Mouse (Mus musculus): ENCODE results near the gene Cpne4.
A peak's percentile ranks its signal among the peaks of the same experiment; 100 is the strongest.

The Cpne4 gene

DNA sequence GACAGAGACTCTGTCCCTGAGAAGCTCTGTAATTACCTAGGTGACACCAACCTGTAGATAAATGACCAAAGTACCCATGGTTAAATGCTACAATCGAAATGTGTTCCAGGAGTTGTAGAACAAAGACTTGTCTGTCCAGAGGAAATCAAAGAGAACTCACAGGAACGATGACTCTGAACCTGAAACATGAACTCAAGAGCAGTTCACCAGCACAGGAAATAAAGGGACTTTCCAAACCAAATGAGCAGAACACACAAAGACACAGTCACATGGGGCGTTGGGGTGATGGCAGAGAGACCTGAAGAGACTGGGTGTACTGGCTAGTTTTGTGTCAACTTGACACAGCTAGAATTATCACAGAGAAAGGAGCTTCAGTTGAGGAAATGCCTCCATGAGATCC lies 329.9 kb downstream of the Cpne4 start:
- no peak for DNase-seq (ENCODE audit: low spot score)

DNA sequence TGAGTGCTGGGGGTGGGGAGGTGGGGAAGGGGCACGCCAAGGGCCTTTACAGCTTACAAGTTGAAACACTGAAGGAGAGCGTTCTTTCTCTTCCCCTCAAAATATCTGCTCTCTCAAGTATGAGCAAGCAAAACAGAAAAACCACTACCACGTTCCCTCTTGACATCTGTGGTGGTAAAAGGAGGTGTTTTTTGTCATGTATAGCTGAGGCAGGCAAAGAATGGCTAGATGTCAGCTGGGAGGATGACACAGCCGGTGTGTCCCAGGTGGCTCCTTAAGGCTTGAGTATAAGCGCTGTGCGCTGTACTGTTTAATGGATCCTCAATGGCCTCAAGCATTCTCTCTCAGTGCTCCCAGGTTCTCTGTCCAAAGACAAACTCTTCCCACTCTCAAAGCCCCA lies 331.5 kb downstream of the Cpne4 start:
- no peak for DNase-seq (ENCODE audit: low spot score)

DNA sequence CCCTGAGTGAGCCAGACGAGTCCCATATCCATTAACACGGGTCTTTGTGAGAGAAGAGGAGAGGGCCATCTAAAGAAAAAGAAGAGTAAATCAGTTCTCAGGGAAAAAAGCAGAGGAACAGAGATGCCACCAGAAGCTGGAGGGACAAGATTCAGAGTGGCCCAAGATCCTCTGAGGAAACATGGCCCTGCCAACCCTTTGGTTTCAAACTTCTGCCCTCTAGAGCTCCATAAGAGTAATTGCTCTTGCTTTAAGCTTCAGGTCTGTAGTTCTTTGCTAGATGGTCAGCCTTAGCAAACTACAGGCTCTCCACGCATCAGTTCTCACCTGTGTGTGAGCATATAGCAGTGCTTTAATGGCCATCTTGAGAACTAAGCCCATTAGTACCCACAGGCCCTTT lies 343.4 kb downstream of the Cpne4 start:
- no peak for DNase-seq (ENCODE audit: low spot score)

DNA sequence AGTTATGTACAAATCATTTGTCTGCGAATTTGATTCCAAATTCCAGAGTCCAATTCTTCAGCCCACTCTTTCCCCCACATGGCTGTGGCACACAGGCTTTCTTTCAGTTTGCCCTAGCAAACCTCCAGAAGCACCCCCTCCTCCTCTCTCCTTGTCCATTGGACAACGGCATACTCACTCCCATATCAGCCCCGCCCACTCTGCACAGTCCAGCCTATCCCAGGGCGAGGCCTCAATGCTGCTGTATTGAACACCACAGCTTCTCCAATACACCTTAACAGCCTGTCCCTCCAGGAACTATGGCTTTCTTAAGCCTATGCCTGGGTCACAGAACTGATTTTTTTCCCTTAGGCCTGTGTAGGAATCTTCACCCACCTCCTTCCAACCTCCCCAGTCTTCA lies 348.3 kb downstream of the Cpne4 start:
- DNase-seq (ENCODE audit: low spot score), result no peak

DNA sequence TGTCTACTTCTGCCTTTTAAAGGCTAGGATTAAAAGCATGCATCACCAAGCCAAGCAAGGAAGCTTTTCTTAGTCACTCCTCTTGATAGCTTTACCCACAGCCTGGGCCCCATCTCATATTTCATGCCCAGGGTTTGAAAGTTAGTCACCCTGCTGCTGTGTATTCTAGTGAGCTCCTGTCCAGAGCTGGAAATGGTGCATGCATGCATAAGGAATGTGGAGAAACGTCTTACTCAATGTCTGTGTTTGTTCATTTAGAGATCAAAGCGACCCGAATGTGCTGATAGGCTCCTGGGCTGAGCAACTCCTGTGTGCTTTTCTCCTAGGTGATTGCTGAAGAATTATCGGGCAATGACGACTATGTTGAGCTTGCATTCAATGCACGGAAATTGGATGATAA lies 354.0 kb downstream of the Cpne4 start:
- DNase-seq (ENCODE audit: low spot score), result no peak

DNA sequence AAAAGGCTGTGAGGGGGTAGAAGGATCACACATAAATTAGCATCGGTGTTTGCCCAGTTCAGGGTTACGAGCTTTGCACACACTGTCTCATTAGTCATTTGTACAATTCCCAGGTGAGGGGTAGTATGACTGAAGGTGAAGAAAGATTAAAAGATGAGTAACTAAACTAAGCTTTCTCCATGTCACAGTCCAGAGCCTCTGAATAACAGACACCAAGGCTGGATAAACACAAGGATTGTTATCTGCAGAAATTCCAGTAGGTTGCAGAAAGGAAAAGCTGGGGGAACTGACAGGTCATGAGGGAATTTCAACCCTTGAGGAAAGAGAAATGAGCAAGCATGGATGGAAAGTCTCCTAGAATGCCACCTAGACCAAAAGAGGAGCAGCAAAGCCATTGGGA lies 354.7 kb downstream of the Cpne4 start:
- no peak for DNase-seq (ENCODE audit: low spot score)

DNA sequence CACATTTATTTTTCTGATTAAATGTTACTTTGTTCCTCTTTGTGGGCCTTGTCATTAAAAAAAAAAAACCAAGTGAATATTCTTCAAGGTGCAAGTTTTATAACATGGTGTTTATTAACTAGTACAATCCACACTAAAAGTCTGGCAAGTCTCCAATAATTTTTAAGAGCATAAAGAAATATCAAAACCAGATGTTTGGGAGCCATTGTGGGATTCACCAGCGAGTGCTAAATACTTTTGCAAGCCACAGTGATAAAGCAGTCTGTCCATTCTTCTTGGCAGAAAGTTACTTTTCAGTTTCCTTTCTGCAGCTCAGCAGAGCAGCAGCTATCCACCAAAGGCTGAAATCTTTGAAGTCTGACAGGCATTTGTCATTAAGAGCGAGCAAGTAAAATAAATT lies 365.6 kb downstream of the Cpne4 start:
- DNase-seq (ENCODE audit: low spot score), result no peak

DNA sequence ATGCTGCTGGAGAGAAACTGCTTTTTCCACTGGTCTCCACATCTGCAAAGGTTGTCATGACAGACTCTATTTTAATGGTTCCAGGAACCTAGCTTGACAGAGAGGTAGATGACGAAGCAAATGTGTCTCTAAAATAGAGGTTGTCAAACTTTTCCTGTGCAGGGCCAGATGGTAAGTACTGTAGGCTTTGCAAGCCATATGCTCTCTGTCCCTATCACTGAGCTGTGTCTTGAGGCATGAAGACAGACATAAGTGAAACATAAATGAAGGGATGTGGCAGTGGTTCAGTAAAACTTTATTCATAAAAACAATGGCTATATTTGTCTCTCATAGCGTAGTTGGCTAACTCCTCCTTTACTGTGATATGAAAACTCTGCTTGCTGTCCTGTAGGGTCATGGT lies 366.2 kb downstream of the Cpne4 start:
- no peak for DNase-seq (ENCODE audit: low spot score)

DNA sequence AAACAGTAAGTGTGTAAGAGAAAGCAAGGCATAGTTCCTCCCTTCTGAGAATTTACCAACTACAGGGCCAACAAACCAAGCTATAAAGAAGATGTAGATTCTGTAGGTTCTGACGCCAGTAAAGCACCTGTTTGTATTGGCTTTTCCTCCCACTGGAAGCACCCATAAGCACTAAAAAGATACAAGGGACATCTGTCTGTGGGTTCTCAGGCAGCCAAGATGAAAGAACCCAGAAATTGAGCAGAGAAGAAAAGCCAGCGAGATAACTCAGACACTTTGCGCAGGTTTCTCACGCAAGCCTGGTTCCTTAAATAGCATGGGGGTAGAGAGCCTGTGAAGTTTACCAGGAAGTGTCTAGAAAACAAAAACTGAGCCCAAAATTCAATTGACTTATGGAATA lies 374.1 kb downstream of the Cpne4 start:
- peak; percentile 6 for DNase-seq (ENCODE audit: low spot score)

DNA sequence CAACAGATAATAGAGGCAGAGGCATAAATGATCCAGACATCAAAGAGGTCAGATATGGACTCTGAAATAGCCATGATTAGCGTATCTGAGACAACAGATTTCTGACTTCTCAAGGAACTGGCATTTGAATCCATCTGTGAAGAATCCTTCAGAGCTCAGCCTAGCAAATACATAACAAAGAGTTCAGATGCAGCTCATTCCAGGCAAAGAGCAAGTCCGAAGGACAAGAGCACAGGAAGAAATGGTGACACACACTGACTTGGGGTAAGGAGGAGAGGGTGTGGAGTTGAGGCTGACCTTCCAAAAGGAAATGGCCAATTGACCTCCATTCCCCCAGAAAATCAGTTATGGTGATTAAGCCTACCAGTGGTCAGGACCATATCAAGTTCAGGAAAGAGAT lies 375.0 kb downstream of the Cpne4 start:
- DNase-seq (ENCODE audit: low spot score), result no peak

DNA sequence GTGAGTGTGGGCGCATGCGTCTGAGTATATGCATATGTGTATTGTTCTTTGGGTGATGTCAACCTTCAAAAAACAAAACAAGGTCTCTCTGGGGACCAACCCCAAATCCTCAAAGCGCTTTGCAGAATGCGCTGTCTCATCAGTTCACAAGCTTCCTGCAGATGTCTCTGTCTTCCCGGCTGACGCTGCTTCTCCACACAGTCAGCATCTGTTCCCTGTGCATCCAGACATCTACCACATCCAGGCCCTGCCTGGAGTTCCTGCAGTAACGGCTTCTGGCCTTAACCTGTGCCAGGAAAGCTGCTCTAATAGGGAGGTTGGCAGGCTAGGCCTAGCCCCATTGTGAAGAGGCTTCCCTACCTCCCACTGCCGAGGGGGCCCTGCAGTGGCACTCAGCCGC lies 381.7 kb downstream of the Cpne4 start:
- DNase-seq (ENCODE audit: low spot score), result peak; percentile 10

DNA sequence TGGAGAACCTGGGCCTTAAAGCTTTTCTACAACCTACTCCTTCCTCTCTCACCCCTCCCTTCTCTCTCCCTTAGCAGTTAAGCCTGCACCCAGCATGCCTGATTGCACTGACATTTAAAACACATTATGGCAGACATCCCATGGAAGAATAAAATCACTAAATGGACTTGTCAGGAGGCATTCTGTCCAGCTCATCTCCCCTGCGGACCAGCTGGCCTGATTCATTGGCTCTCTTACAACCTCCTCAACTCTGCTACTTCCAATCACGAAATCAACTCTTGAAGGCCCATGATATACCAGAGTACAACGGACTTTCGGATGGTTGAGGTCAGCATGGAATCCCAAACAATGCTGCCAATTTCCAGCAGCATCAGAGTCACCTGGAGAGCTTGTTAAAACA lies 393.3 kb downstream of the Cpne4 start:
- DNase-seq (ENCODE audit: low spot score), result no peak

DNA sequence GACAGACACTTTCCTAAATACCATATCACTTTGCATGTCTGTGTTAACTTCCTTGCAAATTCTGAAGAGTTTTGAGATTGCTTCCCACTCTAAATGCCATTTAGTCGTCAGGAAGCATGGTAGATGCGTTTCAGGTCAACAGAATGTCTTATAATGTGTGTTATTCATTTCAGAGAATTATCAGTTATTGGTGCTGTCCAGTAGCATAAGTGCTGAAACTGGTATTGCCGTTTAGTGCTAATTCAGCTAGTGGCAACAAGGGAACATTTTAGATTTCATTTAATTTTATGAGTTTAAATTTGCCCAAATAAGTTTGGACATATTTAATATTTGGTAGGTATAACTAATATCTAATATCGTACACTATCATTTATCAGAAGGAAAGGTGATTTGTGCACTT lies 403.5 kb downstream of the Cpne4 start:
- DNase-seq (ENCODE audit: low spot score), result no peak

DNA sequence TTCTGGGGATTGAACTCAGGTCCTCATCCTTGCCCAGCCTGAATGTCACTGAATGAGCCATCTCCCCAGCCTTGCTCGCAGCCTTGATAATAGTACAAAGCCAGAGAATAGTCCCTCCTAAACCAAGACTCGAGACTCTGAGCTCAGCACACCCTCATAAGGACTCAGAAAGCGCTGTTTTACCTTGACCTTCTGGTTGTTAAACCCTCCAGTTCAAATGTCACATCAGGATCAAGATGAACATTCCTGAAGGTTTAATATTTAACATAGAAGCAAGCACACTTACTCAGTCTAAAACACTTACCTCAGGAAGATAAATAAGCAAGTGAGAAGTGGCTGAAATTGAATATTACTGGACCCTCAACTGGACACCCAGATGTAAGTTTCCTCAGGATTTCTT lies 405.1 kb downstream of the Cpne4 start:
- no peak for DNase-seq (ENCODE audit: low spot score)

DNA sequence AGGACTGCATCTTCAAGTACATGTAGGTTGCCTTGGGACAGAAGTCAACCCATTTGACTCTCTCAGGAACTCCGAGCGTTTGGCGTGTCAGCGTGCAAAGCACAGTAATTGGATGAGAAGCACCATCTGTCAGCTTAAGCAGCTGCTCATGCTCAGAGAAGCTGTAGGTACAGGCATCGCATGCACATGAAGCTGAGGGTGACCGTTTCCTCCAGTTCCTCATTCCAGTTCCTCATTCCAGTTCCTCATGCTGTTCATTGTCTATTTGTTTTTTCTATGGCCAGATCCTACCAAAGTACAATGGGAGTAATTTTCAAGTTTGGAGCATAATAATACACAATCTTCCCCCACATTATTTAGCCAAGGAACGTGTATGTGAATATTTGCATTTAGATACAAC lies 425.7 kb downstream of the Cpne4 start:
- DNase-seq (ENCODE audit: low spot score), result peak; percentile 5

DNA sequence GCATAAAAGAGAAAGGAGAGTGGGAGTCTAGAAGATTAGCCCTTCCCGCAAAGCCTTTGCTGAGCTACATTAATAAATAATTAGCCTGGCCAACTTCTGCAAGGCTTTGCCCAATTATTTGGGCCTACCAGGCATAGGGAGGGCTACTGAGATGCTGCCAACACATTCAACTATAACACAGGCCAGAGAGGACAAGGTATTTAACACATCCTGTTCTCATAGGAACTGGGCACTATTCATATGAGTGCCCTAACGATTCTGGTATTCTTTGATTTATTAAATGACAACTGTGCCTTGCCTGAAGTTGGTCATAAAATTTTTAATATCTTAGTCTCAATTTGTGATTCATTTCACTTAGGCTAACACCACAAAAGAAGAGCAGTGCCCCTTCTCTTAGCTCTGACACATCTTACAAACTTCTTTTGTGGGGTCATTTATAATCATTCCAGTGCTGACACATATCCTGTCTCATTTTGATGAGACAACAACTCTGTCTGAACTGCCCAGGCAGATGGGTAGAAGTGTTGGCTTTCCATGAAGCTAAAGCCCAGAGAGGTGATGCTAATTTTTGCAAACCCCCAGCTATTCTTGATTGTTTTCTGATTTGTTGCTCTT lies 435.0 kb downstream of the Cpne4 start:
- DNase-seq (ENCODE audit: low spot score), result no peak

DNA sequence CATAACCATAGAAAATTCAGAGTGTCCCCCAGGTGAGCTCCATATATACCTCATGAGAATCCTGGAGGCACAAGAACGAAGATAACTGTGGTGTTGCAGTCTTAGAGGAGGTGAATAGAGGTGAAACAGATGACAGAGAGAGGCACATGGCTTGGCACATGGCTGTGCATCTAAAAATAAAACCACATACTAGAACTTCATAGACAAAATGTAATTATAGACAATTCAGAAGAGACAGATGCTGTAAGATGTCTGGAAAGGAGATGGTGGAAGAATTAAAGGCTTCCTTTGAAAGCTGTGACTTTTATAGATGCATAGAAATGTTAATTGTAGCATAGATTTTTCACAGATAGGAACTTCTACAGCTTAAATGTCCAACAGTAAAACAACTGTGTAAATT lies 451.1 kb downstream of the Cpne4 start:
- no peak for DNase-seq (ENCODE audit: low spot score)

DNA sequence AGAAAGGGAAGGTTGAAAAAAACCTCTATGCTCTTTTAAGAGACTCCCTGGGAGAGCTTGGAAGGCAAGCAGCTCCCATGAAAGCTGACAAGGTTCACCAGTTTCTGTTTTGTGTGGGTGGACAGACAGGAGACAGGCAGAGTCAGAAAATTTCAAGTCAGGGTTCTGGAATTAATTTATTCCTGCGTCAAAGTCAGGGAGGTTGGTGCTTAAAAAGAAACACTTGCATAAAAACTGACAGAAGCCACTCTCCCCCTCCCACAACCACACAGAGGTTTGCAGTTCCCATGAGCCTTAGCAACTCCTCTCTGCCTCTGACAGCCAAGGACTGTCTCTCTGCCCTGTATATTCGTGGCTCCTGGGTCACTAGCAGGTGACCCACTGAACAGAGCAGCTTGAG lies 463.6 kb downstream of the Cpne4 start:
- no peak for DNase-seq (ENCODE audit: low spot score)

DNA sequence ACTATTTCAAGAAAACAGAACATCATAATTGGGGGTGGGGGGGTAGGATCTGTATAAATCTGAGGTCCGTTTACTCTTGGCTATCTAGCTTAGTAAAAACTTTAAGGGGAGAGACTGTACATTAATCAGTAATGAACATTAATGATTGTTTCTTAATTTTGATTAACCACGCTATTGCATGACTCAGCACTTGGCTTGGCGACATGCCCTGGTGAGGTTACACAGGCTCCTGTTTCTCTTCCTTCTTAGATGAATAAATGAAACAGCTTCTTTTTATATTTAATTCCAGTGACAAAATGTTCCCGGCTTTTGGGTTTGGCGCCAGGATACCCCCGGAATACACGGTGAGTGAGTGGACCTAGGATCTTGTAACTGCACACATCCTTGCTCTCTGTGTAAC lies 471.1 kb downstream of the Cpne4 start:
- peak; percentile 24 for DNase-seq (ENCODE audit: low spot score)

DNA sequence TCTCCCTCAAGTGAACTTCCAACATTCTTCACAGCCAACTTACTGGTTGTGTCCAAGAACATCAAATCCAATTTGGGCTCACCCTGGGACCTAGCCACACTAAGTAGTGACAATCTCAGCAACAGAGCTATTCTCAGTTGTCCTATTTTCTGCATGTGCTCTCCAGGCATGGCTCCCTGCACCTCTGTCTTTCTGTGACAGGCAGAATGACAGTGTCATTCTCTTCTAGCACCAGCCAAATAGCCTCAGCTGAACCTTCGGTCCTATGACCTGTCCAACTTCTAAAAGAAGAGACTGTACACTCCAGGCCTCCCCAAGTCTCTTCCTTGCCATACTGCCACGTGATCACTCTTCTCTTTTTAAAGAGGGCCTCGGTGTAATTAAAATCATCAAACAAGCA lies 481.2 kb downstream of the Cpne4 start:
- no peak for DNase-seq (ENCODE audit: low spot score)

DNA sequence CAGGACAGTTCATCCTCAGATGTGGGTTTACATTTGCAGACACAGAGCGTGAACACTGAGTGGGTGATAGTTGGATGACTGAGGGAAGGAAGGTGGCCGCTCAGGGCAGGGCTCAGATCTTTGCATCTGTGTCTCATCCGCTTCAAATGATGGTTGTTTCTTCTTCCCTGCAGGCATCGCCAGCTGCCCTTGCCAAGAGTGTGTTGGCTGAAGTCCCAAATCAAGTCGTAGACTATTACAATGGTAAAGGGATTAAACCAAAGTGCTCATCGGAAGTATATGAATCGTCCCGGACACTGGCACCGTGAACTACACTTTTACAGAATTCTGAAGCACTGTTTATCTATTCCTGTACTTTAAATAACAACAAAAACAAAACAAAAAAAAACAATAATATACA lies 485.5 kb downstream of the Cpne4 start:
- DNase-seq (ENCODE audit: low spot score), result no peak

DNA sequence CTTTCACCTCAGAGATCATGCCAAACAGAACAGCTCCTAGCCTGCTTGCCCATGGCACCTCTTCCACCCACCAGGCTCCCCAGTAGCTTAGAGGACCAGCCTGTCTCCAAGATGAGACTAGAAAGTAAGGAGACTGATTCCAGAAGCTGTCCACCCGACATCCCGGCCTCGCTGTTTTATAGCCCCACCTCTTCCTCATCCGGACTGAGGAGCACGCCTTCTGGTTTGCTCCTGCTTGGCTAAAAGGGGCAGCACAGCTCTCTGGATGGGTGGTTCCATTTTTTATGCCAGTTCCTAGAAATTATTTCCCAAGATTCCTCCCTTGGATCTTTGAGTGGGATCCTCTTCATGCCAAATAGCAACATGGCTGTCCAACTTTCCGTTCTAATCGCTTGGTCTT lies 486.6 kb downstream of the Cpne4 start:
- DNase-seq (ENCODE audit: low spot score), result no peak

DNA sequence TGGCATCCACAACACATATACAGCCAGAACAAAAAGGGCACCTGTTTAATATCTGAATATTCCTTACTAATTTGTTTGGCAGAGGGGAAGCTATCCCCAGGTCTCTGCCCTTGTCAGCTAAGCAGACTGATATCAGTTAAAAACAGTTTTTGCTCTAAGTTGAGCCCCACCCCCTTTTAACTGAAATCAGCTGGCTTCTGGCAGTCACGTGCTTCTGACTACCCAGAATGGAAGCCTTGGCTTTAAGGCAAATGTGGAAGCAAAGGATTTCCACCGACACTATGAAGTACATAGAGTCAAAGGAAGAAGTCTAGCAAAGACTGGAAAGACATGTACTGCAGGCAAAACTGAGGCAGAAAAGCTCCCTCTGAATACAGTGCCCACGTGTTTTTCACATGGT lies 490.8 kb downstream of the Cpne4 start:
- DNase-seq (ENCODE audit: low spot score), result no peak

DNA sequence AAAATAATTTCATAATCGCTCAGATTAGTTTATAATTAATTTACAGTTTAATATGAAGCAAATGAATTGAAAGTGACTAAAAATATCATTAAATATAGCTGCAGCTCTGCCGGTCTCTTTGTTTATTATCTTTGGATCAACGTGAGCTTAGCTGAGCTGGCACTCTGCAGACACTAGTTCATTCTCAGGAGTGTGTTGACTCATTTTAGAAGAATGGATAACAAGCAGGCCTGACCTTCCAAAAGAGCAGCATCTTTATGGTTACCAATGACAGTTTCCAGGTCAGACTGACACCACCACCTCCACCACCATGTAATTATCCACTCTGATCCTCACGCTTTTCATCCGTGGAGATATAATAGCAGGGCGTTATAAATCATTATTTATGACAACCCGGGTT lies 498.9 kb downstream of the Cpne4 start:
- no peak for DNase-seq (ENCODE audit: low spot score)

DNA sequence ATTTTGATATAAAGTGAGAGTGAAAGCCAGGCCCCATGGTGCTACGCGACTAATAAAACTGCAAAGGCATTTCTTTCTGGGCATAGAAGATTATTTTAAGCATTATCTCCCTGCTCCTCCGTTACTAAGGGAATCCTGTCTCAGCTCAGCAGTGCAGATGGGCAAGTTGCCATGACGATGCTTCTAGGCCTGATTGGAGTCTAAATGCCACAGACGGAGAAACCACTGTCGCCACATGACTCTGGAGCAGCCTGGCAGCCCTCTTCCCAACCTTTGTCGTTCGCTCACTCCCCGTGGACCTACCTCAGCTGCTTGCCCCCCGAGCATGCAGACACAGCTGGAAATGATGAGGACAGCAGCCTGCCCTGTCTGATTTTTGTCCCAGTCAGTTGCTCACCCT lies 501.3 kb downstream of the Cpne4 start:
- DNase-seq (ENCODE audit: low spot score), result peak; percentile 67
